12 mouse cellular contexts compared by ENCODE assay signal in genomic region chr7:132385456-132386130, GRCm38 (mm10).
DNase-seq lines count a peak whose midpoint lies in the region; ATAC-seq and TF ChIP-seq lines count a peak whose summit lies in the region.
"Had no signal": no experiment of that assay in that cellular context is flagged by ENCODE, and none has a peak within 500 bp of the region (broad histone marks: within the 10 kb centered on the region; RNA-seq: fewer than 3 reads in every experiment).

No protein-coding gene starts in this region.

- 35% methylated on average over 7 of the region's 7 CpGs for WGBS in hindbrain, embryonic 12.5 days
- 26% methylated on average over 7 of the region's 7 CpGs for WGBS in midbrain, embryonic 14.5 days

- peaks cover 22% of the 10 kb centered on the region for H3K4me1 ChIP-seq in hindbrain, embryonic 12.5 days
- peaks cover 18% of the 10 kb centered on the region for H3K4me1 ChIP-seq in midbrain, embryonic 14.5 days (ENCODE audit: control insufficient read depth, insufficient read depth, low read length)

- TF ChIP-seq CTCF in brain, embryonic 14.5 days (IDR thresholded peaks at IDR 0.05; ENCODE audit: borderline replicate concordance, extremely low read depth, insufficient read depth, insufficient read length): no peak
- TF ChIP-seq CTCF in gastrocnemius, adult 2 months (IDR thresholded peaks at IDR 0.05): no peak

- H3K9ac ChIP-seq in hindbrain, embryonic 12.5 days: no peak overlapping the region
- H3K9ac ChIP-seq in midbrain, embryonic 14.5 days (replicated peaks; ENCODE audit: low read length): no peak overlapping the region

- intact Hi-C loops in gastrocnemius, adult 2 months (cut with DNase I): no loop called here

- H3K4me3 ChIP-seq in hindbrain, embryonic 12.5 days: no peak overlapping the region
- no peak overlapping the region for H3K4me3 ChIP-seq in midbrain, embryonic 14.5 days (replicated peaks; ENCODE audit: low read depth, low read length)
- no peak overlapping the region for H3K4me3 ChIP-seq in gastrocnemius, adult 2 months
- H3K4me3 ChIP-seq: erythroblast, embryonic 14.5 days had no signal

- DNase-seq in frontal cortex, adult 2 months (ENCODE audit: extremely low spot score in 1 of 2, low spot score in 1 of 2): no peak
- DNase-seq in brain, embryonic 14.5 days (ENCODE audit: low read depth): peak; percentile 73
- DNase-seq in midbrain, embryonic 14.5 days: peak; percentile 42
- DNase-seq in thymus, postnatal 10 days (ENCODE audit: low spot score in 2 of 2): no peak
- no peak for DNase-seq in gastrocnemius, adult 2 months
- DNase-seq: adrenal gland, postnatal 10 days; cerebellum, adult 9-10 months; lung, adult 2 months had no signal

- no peak for TF ChIP-seq POLR2A in brain, embryonic 14.5 days (IDR thresholded peaks at IDR 0.05; ENCODE audit: borderline replicate concordance, extremely low read depth, insufficient read depth, insufficient read length, poor library complexity, severe bottlenecking)

- H3K4me2 ChIP-seq in hindbrain, embryonic 12.5 days (replicated peaks): no peak overlapping the region
- H3K4me2 ChIP-seq in midbrain, embryonic 14.5 days (ENCODE audit: low read length): no peak overlapping the region

- H3K27ac ChIP-seq in hindbrain, embryonic 12.5 days: peak overlapping the region; percentile 64
- peak overlapping the region; percentile 41; the same call in 1 of the 2 replicates for H3K27ac ChIP-seq in midbrain, embryonic 14.5 days (replicated peaks; ENCODE audit: low read depth, low read length)
- no peak overlapping the region for H3K27ac ChIP-seq in gastrocnemius, adult 2 months

- no peaks in the 10 kb centered on the region for H3K27me3 ChIP-seq in hindbrain, embryonic 12.5 days
- no peaks in the 10 kb centered on the region for H3K27me3 ChIP-seq in midbrain, embryonic 14.5 days (ENCODE audit: control insufficient read depth, insufficient read depth, low read length)

- ATAC-seq in frontal cortex, adult (ENCODE audit: low TSS enrichment): peak; percentile 77
- ATAC-seq in hindbrain, embryonic 12.5 days (ENCODE audit: low FRiP score): peak; percentile 66
- ATAC-seq in midbrain, embryonic 14.5 days (ENCODE audit: low FRiP score, low TSS enrichment): no peak
- no peak for ATAC-seq in megakaryocyte-erythroid progenitor cell, adult 5-6 weeks (replicated peaks; ENCODE audit: low FRiP score, low TSS enrichment, poor library complexity, severe bottlenecking)

- no peaks in the 10 kb centered on the region for H3K36me3 ChIP-seq in hindbrain, embryonic 12.5 days
- H3K36me3 ChIP-seq in midbrain, embryonic 14.5 days (ENCODE audit: control insufficient read depth, insufficient read depth, low read length): no peaks in the 10 kb centered on the region

- no peaks in the 10 kb centered on the region for H3K9me3 ChIP-seq in hindbrain, embryonic 12.5 days (replicated peaks)
- no peaks in the 10 kb centered on the region for H3K9me3 ChIP-seq in midbrain, embryonic 14.5 days (ENCODE audit: control insufficient read depth, low read length)

Comparison
In these comparisons a context has a peak if more than half of its experiments do, and no peak if none do; other contexts are left out.
1. ATAC-seq: peak in frontal cortex, adult (single experiment) and hindbrain, embryonic 12.5 days (single experiment); none in midbrain, embryonic 14.5 days (single experiment) and megakaryocyte-erythroid progenitor cell, adult 5-6 weeks (single experiment).
2. DNase-seq: peak in brain, embryonic 14.5 days (single experiment) and midbrain, embryonic 14.5 days (single experiment); none in frontal cortex, adult 2 months (0 of 2), thymus, postnatal 10 days (0 of 2) and gastrocnemius, adult 2 months (single experiment).